Mouse (Mus musculus): ENCODE measurements around the gene Exo1. TPM values are rescaled to one million over a fixed set of nuclear protein-coding genes. Genes with fewer than 3 reads are reported as not detected.

Gene Exo1
- polyA plus RNA-seq, 1 experiment from 2014 or later, result 80.7 TPM

Other genes with a start within 250 kb of the Exo1 start
- gene Opn3, start 187.8 kb upstream of the Exo1 start, polyA plus RNA-seq (2016; fragmentation: Nextera tagmentation; extraction: Ambion mirVana), result 10.8 and 11.9 TPM in 2 replicates
- 7.8 and 8.9 TPM in 2 replicates for gene Chml, start 187.7 kb upstream of the Exo1 start, polyA plus RNA-seq (2016; fragmentation: Nextera tagmentation; extraction: Ambion mirVana)
- gene Wdr64, start 182.0 kb upstream of the Exo1 start, polyA plus RNA-seq (2016; fragmentation: Nextera tagmentation; extraction: Ambion mirVana), result not detected in 2 replicates
- 0.19 TPM in 1 of 2 replicates, not detected in the other for gene Gm38100, start 39.7 kb downstream of the Exo1 start, polyA plus RNA-seq (2016; fragmentation: Nextera tagmentation; extraction: Ambion mirVana)
- gene Rbm8a2, start 98.5 kb downstream of the Exo1 start, polyA plus RNA-seq (2016; fragmentation: Nextera tagmentation; extraction: Ambion mirVana), result 0.74 and 0.85 TPM in 2 replicates

Data from midbrain, embryonic 12.5 days (tissue).